Mouse (Mus musculus) effector memory CD4-positive, alpha-beta T cell, adult 7 months (primary cell): Measurements from ENCODE around the gene Prss1. TPM values are rescaled to one million over a fixed set of nuclear protein-coding genes. Genes with fewer than 3 reads are reported as not detected.

Source experiments
- polyA plus RNA-seq: library from polyadenylated mRNA; unstranded; fragments of 100-300 nt; shearing (Covaris generic); gene quantifications from one replicate; pipeline ENCODE4 v1.2.1, GENCODE M21; 2017

Gene Prss1
- not detected for polyA plus RNA-seq

DNA sequence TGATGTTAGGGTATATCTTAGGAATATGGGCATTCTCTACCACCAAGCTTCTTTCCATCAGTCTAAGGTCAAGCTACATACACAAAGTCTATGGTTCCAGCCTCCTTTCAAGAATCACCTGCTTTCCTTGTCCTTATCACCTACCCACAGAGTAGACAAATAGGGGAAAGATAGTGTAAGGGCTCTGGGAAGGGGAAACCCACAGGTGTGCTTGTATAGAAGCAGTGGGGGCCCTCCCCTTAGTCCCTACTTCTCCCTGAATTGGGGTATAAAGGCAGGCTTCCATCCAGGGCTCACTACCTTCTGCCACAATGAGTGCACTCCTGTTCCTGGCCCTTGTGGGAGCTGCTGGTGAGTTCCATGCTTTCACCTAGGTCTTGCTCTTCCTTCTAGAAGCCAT lies at the start of gene Prss1:
Gene Prss1, plus strand, starts transcription at position 301 of the 400 bp plus-strand sequence.

GRCm38 (mm10) chr6:41446045-41446444 lies 12.7 kb upstream of the Prss1 start, which contains the start of gene Gm10334:
TSS of gene Gm10334 (minus strand) at chr6:41446145.

Other genes with a start within 250 kb of the Prss1 start
- gene Try4, start 156.7 kb upstream of the Prss1 start, polyA plus RNA-seq: not detected
- not detected for gene Try5, start 142.1 kb upstream of the Prss1 start, polyA plus RNA-seq
- not detected for gene Try10, start 104.8 kb upstream of the Prss1 start, polyA plus RNA-seq
- not detected for gene Prss3, start 81.3 kb upstream of the Prss1 start, polyA plus RNA-seq
- not detected for gene Gm5771, start 66.6 kb upstream of the Prss1 start, polyA plus RNA-seq
- gene Gm10334, start 12.8 kb upstream of the Prss1 start, polyA plus RNA-seq: not detected
- gene Prss2, start 62.9 kb downstream of the Prss1 start, polyA plus RNA-seq: 17.1 TPM
- 28.7 TPM for gene Ephb6, start 146.6 kb downstream of the Prss1 start, polyA plus RNA-seq
- 0.43 TPM for gene Trpv6, start 177.5 kb downstream of the Prss1 start, polyA plus RNA-seq
- not detected for gene Trpv5, start 221.8 kb downstream of the Prss1 start, polyA plus RNA-seq
- gene Llcfc1, start 225.5 kb downstream of the Prss1 start, polyA plus RNA-seq: not detected
- not detected for gene Kel, start 245.4 kb downstream of the Prss1 start, polyA plus RNA-seq